Mouse (Mus musculus) macrophage (primary cell): ENCODE measurements around the gene Fcgr1. TPM values are rescaled to one million over a fixed set of nuclear protein-coding genes. Genes with fewer than 3 reads are reported as not detected.
A peak's percentile ranks its signal among the peaks of the same experiment; 100 is the strongest.
"Not testable (repeated sequence)": the region's sequence is repeated elsewhere in the genome, so short reads cannot be mapped to it uniquely, and the experiment has no call there.

Source experiments
- H3K27ac ChIP-seq: fragments of 350-480 bp; formaldehyde crosslinking; 2 replicates; pipeline ENCODE4 v1.9.0; 2021
- H3K36me3 ChIP-seq: fragments of 350-480 bp; formaldehyde crosslinking; 2 replicates; pipeline ENCODE4 v1.9.0; 2021; ENCODE audit errors: inconsistent target
- H3K4me3 ChIP-seq: fragments of 350-480 bp; formaldehyde crosslinking; 2 replicates; pipeline ENCODE4 v1.9.0; 2021; ENCODE audit errors: inconsistent target
- H3K79me2 ChIP-seq: fragments of 350-480 bp; formaldehyde crosslinking; 2 replicates; pipeline ENCODE4 v1.9.0; 2021; ENCODE audit errors: inconsistent target
- WGBS: methylation state at CpG from one replicate; pipeline ENCODE4 v1.1.7; 2026; ENCODE audit warnings: inconsistent platforms; ENCODE audit not compliant: missing documents; 5-methylcytosine and 5-hydroxymethylcytosine counted together
- polyA plus RNA-seq: library from polyadenylated mRNA; stranded (reverse); fragments of 250-400 nt; gene quantifications from 3 replicates; pipeline ENCODE4 v1.2.4, GENCODE M21; 2018; ENCODE audit warnings: inconsistent platforms

Gene Fcgr1
- polyA plus RNA-seq, 1 experiment from 2014 or later, result 189 TPM

- Histone ChIP-seq H3K27ac (peak within 1 kb of the TSS; percentile 76), H3K4me3 (peak within 1 kb of the TSS; percentile 24; the same call in 1 of the 2 replicates)
- H3K79me2 ChIP-seq, H3K36me3 ChIP-seq: not testable (repeated sequence)
- WGBS, result 7% methylated on average over 14 of the region's 85 CpGs
Measured at GRCm38 (mm10) chr3:96239949-96240798, 53.6 kb downstream of the Fcgr1 start, which contains the start of gene Hist2h2aa2. Hist2h2aa2 (minus strand) TSS chr3:96240276.

- Histone ChIP-seq H3K27ac (peak within 1 kb of the TSS; percentile 74), H3K4me3 (peak within 1 kb of the TSS; percentile 43)
- not testable (repeated sequence) for H3K36me3 ChIP-seq, H3K79me2 ChIP-seq
- WGBS, result no CpG with 5 or more reads among the region's 68 CpGs
Measured at GRCm38 (mm10) chr3:96238954-96239793, 54.6 kb downstream of the Fcgr1 start, which contains the start of gene Hist2h3c2. Hist2h3c2 (minus strand) TSS chr3:96239127.

- peak overlapping the region; percentile 74 for H3K27ac ChIP-seq
- H3K36me3 ChIP-seq, result no peaks in the 10 kb centered on the region
- 11% methylated on average over 11 of the region's 12 CpGs for WGBS
- H3K4me3 ChIP-seq, result peak overlapping the region; percentile 43
- H3K79me2 ChIP-seq, result no peaks in the 10 kb centered on the region; the same call in 1 of the 2 replicates
Measured at GRCm38 (mm10) chr3:96237904-96238511, 55.8 kb downstream of the Fcgr1 start.

- H3K27ac ChIP-seq, result peak overlapping the region; percentile 74
- H3K4me3 ChIP-seq, result peak overlapping the region; percentile 43
- WGBS, result 72% methylated on average over 7 of the region's 7 CpGs
- no peaks in the 10 kb centered on the region for H3K36me3 ChIP-seq
- H3K79me2 ChIP-seq, result no peaks in the 10 kb centered on the region
Measured at GRCm38 (mm10) chr3:96237335-96237903, 56.4 kb downstream of the Fcgr1 start.

- Histone ChIP-seq H3K79me2 (no peaks in the 10 kb centered on the region), H3K27ac (peak overlapping the region; percentile 74), H3K4me3 (peak overlapping the region; percentile 43), H3K36me3 (no peaks in the 10 kb centered on the region)
- WGBS, result 91% methylated on average over 4 of the region's 4 CpGs
Measured at GRCm38 (mm10) chr3:96236834-96237334, 56.9 kb downstream of the Fcgr1 start.

GRCm38 (mm10) chr3:96235836-96236235 lies 57.9 kb downstream of the Fcgr1 start:
- Histone ChIP-seq H3K4me3 (no peak overlapping the region), H3K79me2 (no peaks in the 10 kb centered on the region), H3K36me3 (no peaks in the 10 kb centered on the region), H3K27ac (no peak overlapping the region)
- WGBS, result 77% methylated on average over 3 of the region's 3 CpGs

GRCm38 (mm10) chr3:96234914-96235313 lies 58.9 kb downstream of the Fcgr1 start:
- H3K4me3 ChIP-seq, result no peak overlapping the region
- H3K79me2 ChIP-seq, result no peaks in the 10 kb centered on the region
- H3K36me3 ChIP-seq, result no peaks in the 10 kb centered on the region
- 100% methylated on average over 2 of the region's 2 CpGs for WGBS
- H3K27ac ChIP-seq, result no peak overlapping the region

Other genes with a start within 250 kb of the Fcgr1 start
- gene Vps45, start 235.5 kb downstream of the Fcgr1 start, polyA plus RNA-seq, result 18.6 to 31.7 TPM (median 25.9 TPM) in 3 replicates
- gene Otud7b, start 189.4 kb downstream of the Fcgr1 start, polyA plus RNA-seq, result 9.7 to 10.5 TPM (median 10.4 TPM) in 3 replicates
- 1.2 to 2.4 TPM (median 1.8 TPM) in 3 replicates for gene Mtmr11, start 132.0 kb downstream of the Fcgr1 start, polyA plus RNA-seq
- 57.6 to 99.3 TPM (median 68.9 TPM) in 3 replicates for gene Sf3b4, start 121.6 kb downstream of the Fcgr1 start, polyA plus RNA-seq
- gene Sv2a, start 112.8 kb downstream of the Fcgr1 start, polyA plus RNA-seq, result 0.12 to 1.4 TPM (median 0.29 TPM) in 3 replicates
- 5.3 to 18.4 TPM (median 17.6 TPM) in 3 replicates for gene Bola1, start 74.3 kb downstream of the Fcgr1 start, polyA plus RNA-seq
- not detected in 3 replicates for gene Hist2h2ab, start 74.1 kb downstream of the Fcgr1 start, polyA plus RNA-seq
- not detected in 3 replicates for gene Hist2h2ac, start 73.1 kb downstream of the Fcgr1 start, polyA plus RNA-seq
- 5.7 to 13.3 TPM (median 6.8 TPM) in 3 replicates for gene Hist2h2be, start 72.8 kb downstream of the Fcgr1 start, polyA plus RNA-seq
- 2.4 to 4.9 TPM (median 3.8 TPM) in 3 replicates for gene Hist2h3c2, start 54.8 kb downstream of the Fcgr1 start, polyA plus RNA-seq
- 57.1 to 112 TPM (median 105 TPM) in 3 replicates for gene Hist2h2aa2, start 53.7 kb downstream of the Fcgr1 start, polyA plus RNA-seq
- gene Hist2h2aa1, start 48.5 kb downstream of the Fcgr1 start, polyA plus RNA-seq, result 24.8 to 42.2 TPM (median 31.8 TPM) in 3 replicates
- 1.7 to 8.5 TPM (median 4.8 TPM) in 3 replicates for gene Hist2h3c1, start 47.3 kb downstream of the Fcgr1 start, polyA plus RNA-seq
- 0.30 to 0.62 TPM in 2 of 3 replicates, not detected in the other for gene Hist2h4, start 30.7 kb downstream of the Fcgr1 start, polyA plus RNA-seq
- not detected in 3 replicates for gene Hist2h3b, start 25.3 kb downstream of the Fcgr1 start, polyA plus RNA-seq
- not detected in 3 replicates for gene Hist2h2bb, start 24.2 kb downstream of the Fcgr1 start, polyA plus RNA-seq
- not detected in 3 replicates for gene BC107364, start 158.3 kb upstream of the Fcgr1 start, polyA plus RNA-seq
- not detected in 3 replicates for gene Hfe2, start 231.2 kb upstream of the Fcgr1 start, polyA plus RNA-seq